Mouse (Mus musculus): ENCODE results near the gene B4galt3. TPM values are rescaled to one million over a fixed set of nuclear protein-coding genes. Genes with fewer than 3 reads are reported as not detected.
"Not testable (repeated sequence)": the region's sequence is repeated elsewhere in the genome, so short reads cannot be mapped to it uniquely, and the experiment has no call there.

Gene B4galt3
- total RNA-seq, 2 experiments from 2014 or later, result 26.7 to 29.9 TPM

GRCm38 (mm10) chr1:171240911-171241310 lies 29.2 kb upstream of the B4galt3 start:
- DNase-seq, result no peak

- DNase-seq, result not testable (repeated sequence)
Observed at GRCm38 (mm10) chr1:171241952-171242351, 28.2 kb upstream of the B4galt3 start.

GRCm38 (mm10) chr1:171245353-171245752 lies 24.8 kb upstream of the B4galt3 start:
- DNase-seq, result no peak

DNA sequence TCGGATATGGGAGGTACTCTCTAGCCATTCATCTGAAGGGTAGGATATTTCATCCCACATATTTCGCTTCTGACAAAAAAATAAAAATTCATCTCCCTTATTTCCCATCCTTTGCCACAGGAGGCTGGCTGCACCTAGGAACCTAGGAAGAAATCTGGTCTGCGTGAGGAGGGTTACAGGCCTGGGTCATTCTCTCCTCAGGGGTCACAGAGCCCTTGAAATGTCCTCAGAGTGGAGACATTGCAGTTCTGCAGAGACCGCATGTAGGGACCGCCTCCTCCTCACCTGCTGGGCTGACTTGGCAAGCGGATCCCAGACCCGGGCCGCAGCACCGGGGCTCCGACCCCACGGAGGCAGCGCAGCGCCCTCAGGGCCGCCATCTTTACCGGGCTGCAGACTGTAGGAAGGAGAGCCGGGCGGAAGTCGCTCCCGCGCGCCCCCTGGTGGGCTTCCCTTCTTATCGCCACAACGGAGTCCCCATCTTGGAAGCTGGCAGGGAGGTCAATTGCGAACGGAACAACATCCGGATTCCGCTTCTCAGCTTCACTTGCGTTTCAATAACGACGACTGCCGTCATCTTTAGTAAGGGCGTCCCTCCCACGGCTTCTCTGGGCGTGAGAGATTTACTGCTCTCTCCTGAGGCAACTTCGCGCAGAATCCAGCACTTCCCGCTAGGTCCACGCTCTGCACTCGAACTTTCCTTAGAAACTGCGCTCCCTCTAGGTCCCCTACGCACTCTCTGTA lies 23.2 kb upstream of the B4galt3 start:
- peak; percentile 98 for DNase-seq

DNA sequence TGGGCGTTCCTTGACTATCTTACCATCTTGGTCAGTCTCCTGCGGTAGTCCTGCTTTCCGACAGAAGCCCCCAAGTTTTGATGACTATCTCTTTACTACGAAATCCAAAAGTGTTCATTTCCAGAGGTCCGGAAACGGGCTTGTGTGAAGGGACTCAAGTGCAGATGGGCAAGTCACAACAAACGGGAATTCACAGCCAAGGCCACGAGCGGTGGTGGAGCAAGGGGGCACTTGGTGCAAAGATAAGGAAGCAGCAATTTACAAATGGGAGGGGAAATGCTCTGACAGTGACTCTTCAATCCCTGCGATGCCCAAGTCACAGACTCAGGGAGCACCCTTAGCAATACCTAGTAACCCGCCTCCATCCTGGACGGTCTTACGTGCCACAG lies 22.7 kb upstream of the B4galt3 start:
- no peak for DNase-seq

DNA sequence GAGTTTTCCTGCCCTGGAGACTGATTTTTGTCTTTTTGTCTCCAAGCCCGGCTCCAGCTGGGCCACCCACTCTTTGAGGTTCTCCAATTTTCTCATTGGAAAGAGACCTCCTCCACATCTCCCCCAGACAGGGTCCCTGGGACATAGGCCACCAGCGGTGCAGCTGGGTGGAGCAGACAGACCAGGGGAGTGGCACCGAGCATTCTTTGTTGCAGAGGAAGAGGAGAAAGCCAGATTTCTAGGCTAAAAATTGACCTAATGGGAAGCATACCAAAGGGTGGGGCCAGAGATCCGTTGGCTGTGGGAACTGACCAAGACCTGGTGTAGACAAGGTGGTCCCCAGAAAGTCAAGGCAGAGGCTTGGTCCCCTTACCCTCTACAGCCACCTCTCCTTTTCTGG lies 22.2 kb upstream of the B4galt3 start:
- DNase-seq, result peak; percentile 54

GRCm38 (mm10) chr1:171248386-171249226 lies 21.5 kb upstream of the B4galt3 start:
- DNase-seq, result no peak

DNA sequence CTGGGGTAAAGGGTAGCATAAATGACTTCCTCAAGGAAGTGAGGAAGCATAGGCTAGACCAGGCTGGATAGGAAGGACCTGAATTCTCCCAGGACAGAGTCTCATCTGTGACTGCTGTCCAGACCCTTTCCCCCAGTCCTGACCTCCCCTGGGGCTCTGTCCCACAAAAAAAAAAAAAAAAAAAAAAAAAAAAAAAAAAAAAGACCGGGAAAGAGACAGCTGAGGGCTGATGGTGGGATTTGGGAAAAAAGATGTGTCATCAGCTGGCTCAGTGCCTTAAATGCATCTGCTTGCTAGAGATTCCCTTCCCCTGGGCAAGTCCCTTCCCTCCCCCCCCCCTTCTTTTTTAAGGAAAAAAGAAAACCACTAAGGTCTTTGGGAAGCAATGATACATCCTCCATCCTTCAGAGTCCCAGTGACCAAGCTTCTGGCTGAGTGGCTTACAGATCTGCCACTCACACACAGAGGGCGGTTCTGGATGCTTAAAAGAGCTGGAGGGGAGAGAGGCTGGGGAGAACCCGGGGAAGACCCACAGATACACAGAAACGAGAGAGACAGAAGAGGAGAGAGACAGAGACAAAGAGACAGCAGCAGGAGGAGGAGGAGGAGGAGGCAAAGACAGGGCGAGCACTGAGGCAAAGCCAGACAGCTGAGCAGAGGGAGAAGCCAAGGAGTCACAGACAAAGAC lies 20.1 kb upstream of the B4galt3 start, which contains the start of gene Adamts4:
Gene Adamts4 (plus strand): TSS at position 509 of the 688 bp plus-strand sequence.
- peak; percentile 75 for DNase-seq

- DNase-seq, result peak; percentile 52
Observed at GRCm38 (mm10) chr1:171250680-171251593, 19.2 kb upstream of the B4galt3 start, which contains the start of gene Ndufs2. Gene Ndufs2 (minus strand): TSS chr1:171251388.

DNA sequence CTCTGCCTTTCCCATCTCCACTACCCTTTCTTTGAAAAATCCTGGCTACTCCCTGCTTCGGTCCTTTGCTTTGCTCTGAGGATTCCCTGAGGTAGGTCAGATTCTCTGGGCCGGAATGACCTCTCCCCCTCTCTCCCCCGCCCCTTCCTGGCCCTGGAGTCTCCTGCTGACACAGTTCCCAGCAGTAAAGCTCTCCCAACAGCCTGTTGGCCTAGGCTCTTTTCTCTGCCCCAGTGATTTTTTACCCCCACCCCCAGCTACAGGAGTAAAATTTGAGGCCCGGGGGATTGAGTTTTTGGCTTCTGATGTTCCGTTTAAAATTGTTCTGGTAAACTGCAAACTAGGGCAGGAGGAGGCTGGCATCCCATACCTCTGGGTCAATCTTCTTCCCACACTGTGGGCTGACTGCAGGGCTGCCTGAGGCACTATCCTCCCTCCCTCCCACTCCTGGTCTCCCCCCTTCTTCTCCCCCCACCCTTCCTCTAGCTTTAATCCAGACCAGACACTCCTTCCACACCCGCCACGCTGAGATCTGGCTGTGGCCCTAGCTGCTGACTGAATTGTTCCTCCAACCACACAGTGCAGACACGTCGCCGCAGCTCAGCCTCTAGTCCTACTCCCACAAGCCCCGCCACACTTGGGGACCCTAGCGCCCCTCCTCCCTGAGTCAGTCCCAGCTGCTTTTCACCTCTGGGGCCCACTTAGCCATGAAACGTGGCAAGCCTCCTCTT lies 18.4 kb upstream of the B4galt3 start:
- DNase-seq, result peak; percentile 58

- no peak for DNase-seq
Observed at GRCm38 (mm10) chr1:171252415-171252814, 17.7 kb upstream of the B4galt3 start.

DNA sequence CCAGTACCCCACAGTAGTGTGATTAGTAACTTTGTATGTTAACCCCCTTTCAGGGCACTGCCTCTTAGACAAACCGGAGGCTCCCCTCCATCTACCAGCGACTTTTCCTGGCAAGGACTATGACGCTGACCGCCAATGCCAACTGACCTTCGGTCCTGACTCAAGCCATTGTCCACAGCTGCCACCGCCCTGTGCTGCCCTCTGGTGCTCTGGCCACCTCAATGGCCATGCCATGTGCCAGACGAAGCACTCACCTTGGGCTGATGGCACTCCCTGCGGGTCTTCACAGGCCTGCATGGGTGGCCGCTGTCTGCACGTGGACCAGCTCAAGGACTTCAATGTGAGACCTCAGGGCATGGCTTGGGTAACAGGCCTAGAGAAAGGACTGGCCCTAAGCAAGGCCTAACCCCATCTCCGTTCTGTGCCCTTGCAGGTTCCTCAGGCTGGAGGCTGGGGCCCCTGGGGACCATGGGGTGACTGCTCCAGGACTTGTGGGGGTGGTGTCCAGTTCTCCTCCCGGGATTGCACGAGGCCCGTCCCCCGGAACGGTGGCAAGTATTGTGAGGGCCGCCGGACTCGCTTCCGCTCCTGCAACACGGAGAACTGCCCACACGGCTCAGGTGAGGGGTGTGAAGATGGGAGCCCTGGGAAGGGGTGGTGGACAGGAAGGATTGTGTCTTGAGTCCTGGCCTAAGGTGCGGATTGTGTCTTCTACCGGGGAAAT lies 13.9 kb upstream of the B4galt3 start:
- DNase-seq, result no peak

GRCm38 (mm10) chr1:171256937-171257548 lies 13.1 kb upstream of the B4galt3 start:
- peak; percentile 78 for DNase-seq

DNA sequence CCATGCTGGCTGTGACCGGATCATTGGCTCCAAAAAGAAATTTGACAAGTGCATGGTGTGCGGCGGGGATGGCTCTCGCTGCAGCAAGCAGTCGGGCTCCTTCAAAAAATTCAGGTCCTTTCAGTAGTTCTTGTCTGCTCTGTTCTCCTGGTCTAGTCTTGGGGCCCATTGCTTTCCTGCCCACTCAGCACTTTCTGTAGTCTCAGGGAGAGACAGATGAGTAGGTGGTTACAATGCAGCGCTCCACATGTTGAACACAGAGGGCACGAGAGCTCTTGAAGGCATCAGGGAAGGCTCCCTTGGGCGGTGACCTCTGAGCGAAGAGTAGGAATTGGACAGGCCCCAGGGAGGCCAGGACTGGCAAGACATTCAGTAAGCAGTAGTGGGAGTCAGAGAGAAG lies 12.3 kb upstream of the B4galt3 start:
- DNase-seq, result no peak

GRCm38 (mm10) chr1:171258921-171259320 lies 11.2 kb upstream of the B4galt3 start:
- no peak for DNase-seq

DNA sequence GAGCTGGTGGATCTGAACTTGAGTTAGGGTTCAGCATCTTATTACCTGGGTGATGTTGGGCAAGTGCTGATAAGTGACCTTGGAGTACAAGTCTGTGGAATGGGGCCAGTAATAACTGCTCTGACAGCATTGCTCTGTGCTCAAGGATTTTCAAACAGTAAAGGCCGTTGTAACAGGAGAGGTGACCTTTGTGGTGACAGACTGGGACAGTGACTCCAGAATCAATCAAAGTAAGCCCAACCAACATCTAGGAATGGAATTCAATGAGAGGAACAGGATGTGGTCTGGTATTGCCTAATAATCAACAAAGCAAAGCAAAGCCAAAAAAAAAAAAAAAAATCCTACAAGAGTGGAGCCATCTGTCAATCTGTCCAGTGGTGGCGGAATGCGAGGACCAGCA lies 9.8 kb upstream of the B4galt3 start:
- DNase-seq, result no peak

- peak; percentile 85 for DNase-seq
Observed at GRCm38 (mm10) chr1:171262594-171263130, 7.5 kb upstream of the B4galt3 start.

GRCm38 (mm10) chr1:171263185-171263611 lies 6.9 kb upstream of the B4galt3 start:
- peak; percentile 73 for DNase-seq

DNA sequence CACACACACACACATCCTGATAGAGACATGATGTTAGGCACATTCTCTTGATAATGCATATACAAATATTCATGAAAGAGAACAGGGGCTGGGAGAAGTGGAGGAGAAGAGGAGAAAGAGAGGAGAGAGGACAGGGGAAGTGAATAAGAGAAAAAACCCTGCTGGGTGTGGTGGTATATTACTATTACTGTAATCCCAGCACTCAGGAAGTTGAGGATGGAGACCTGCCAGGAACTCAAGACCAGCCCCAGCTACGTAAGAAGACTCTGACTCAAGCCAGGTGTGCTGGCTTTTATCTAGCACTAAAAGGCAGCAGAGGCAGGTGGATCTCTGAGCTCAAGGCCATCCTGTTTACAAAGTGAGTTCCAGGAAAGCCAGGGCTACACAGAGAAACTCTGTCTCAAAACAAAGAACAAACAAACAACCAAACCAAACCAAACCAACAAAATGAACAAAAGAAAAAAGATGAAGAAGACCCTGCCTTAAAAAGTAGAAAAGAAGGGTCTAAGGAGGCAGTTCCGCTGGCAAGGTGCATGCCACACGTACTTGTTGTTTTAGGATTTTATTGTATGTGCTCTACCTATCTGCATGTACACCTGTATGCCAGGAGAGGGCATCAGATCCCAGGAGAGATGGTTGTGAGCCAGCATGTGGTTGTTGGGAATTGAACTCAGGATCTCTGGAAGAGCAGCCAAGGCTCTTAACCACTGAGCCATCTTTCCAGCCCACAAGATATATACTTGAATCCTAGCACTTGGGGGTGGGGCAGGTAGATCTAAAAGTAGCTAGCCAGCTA lies 6.3 kb upstream of the B4galt3 start:
- no peak for DNase-seq
